Mouse (Mus musculus) gastrocnemius, postnatal 4 days (tissue): ENCODE data around the gene Dlgap4. TPM values are rescaled to one million over a fixed set of nuclear protein-coding genes. Genes with fewer than 3 reads are reported as not detected.
"Not testable (repeated sequence)": the region's sequence is repeated elsewhere in the genome, so short reads cannot be mapped to it uniquely, and the experiment has no call there.

Source experiments
- DNase-seq, 2 experiments: peaks; one replicate each; pipeline ENCODE4 v3.0.0; 2021 to 2022; ENCODE audit warnings: low spot score in 2 of 2, mixed read lengths in 2 of 2
- total RNA-seq, 2 experiments: library from RNA; stranded (reverse); gene quantifications; 2 replicates each; pipeline ENCODE4 v1.2.3; 2021

The Dlgap4 gene
- total RNA-seq, 2 experiments from 2014 or later: 81.1 to 93.7 TPM

GRCm38 (mm10) chr2:156787090-156787775, 173.7 kb downstream of the Dlgap4 start:
- no peak for DNase-seq

- DNase-seq: no peak
These were observed 174.2 kb downstream of the Dlgap4 start for GRCm38 (mm10) chr2:156787776-156788105.

GRCm38 (mm10) chr2:156788836-156789235, 175.3 kb downstream of the Dlgap4 start:
- DNase-seq: no peak

- DNase-seq: no peak
These were observed 185.0 kb downstream of the Dlgap4 start for GRCm38 (mm10) chr2:156798516-156798915.

GRCm38 (mm10) chr2:156801045-156801444, 187.5 kb downstream of the Dlgap4 start:
- no peak for DNase-seq

- not testable (repeated sequence) for DNase-seq
These were observed 188.6 kb downstream of the Dlgap4 start for GRCm38 (mm10) chr2:156802116-156802515.

GRCm38 (mm10) chr2:156803698-156804372, 190.3 kb downstream of the Dlgap4 start:
- DNase-seq: no peak

- no peak for DNase-seq
These were observed 191.1 kb downstream of the Dlgap4 start for GRCm38 (mm10) chr2:156804589-156804988.

GRCm38 (mm10) chr2:156806886-156807285, 193.4 kb downstream of the Dlgap4 start:
- no peak for DNase-seq

- DNase-seq: peak; percentile 50 to 68
These were observed 196.1 kb downstream of the Dlgap4 start for GRCm38 (mm10) chr2:156809579-156809978.

- no peak for DNase-seq
These were observed 197.2 kb downstream of the Dlgap4 start for GRCm38 (mm10) chr2:156810716-156811115.

GRCm38 (mm10) chr2:156811556-156811955, 198.1 kb downstream of the Dlgap4 start:
- DNase-seq: no peak

Other genes with a start within 250 kb of the Dlgap4 start
- 10 to 100 TPM; 27.9 to 30.1 TPM for gene Epb41l1, start 192.8 kb upstream of the Dlgap4 start, total RNA-seq
- 10 to 100 TPM; 20.3 to 20.5 TPM for gene Aar2, start 66.1 kb upstream of the Dlgap4 start, total RNA-seq
- gene Myl9, start 161.7 kb downstream of the Dlgap4 start, total RNA-seq: 100 to 1,000 TPM; 247 to 265 TPM
- 10 to 100 TPM; 13.4 to 14.8 TPM for gene Tgif2, start 226.3 kb downstream of the Dlgap4 start, total RNA-seq
- 1 to 10 TPM; 1.3 to 2.7 TPM for gene 4930518I15Rik, start 244.2 kb downstream of the Dlgap4 start, total RNA-seq
- 10 to 100 TPM; 70.6 to 75.5 TPM for gene Rab5if, start 249.4 kb downstream of the Dlgap4 start, total RNA-seq